Mouse (Mus musculus): ENCODE measurements around the gene Arpc4.

Gene Arpc4

GRCm38 (mm10) chr6:113405483-113405882, 27.6 kb downstream of the Arpc4 start:
- no peak for DNase-seq (ENCODE audit: low spot score)

- DNase-seq (ENCODE audit: low spot score), result no peak
Observed at GRCm38 (mm10) chr6:113406683-113407082, 28.8 kb downstream of the Arpc4 start.

- DNase-seq (ENCODE audit: low spot score), result no peak
Observed at GRCm38 (mm10) chr6:113410001-113410400, 32.1 kb downstream of the Arpc4 start.

GRCm38 (mm10) chr6:113416416-113416815, 38.5 kb downstream of the Arpc4 start:
- DNase-seq (ENCODE audit: low spot score), result no peak

- no peak for DNase-seq (ENCODE audit: low spot score)
Observed at GRCm38 (mm10) chr6:113418441-113419198, 40.7 kb downstream of the Arpc4 start.

GRCm38 (mm10) chr6:113419199-113419587, 41.3 kb downstream of the Arpc4 start, which contains the start of gene Rpusd3:
Rpusd3 (minus strand) TSS chr6:113419340.
- DNase-seq (ENCODE audit: low spot score), result peak; percentile 97

GRCm38 (mm10) chr6:113423000-113423399, 45.1 kb downstream of the Arpc4 start:
- DNase-seq (ENCODE audit: low spot score), result no peak

- no peak for DNase-seq (ENCODE audit: low spot score)
Observed at GRCm38 (mm10) chr6:113424187-113424586, 46.3 kb downstream of the Arpc4 start.

GRCm38 (mm10) chr6:113426696-113427095, 48.8 kb downstream of the Arpc4 start:
- no peak for DNase-seq (ENCODE audit: low spot score)

- DNase-seq (ENCODE audit: low spot score), result no peak
Observed at GRCm38 (mm10) chr6:113427397-113427796, 49.5 kb downstream of the Arpc4 start.

- DNase-seq (ENCODE audit: low spot score), result no peak
Observed at GRCm38 (mm10) chr6:113428006-113428405, 50.1 kb downstream of the Arpc4 start.

GRCm38 (mm10) chr6:113429965-113430364, 52.0 kb downstream of the Arpc4 start:
- no peak for DNase-seq (ENCODE audit: low spot score)

- DNase-seq (ENCODE audit: low spot score), result no peak
Observed at GRCm38 (mm10) chr6:113430846-113431245, 52.9 kb downstream of the Arpc4 start.

- DNase-seq (ENCODE audit: low spot score), result no peak
Observed at GRCm38 (mm10) chr6:113431801-113432200, 53.9 kb downstream of the Arpc4 start.

GRCm38 (mm10) chr6:113433661-113434060, 55.7 kb downstream of the Arpc4 start:
- DNase-seq (ENCODE audit: low spot score), result no peak

- DNase-seq (ENCODE audit: low spot score), result no peak
Observed at GRCm38 (mm10) chr6:113434691-113435090, 56.8 kb downstream of the Arpc4 start.

GRCm38 (mm10) chr6:113435664-113436205, 57.8 kb downstream of the Arpc4 start, which contains the start of gene Cidec:
Cidec (minus strand) TSS chr6:113435760.
- DNase-seq (ENCODE audit: low spot score), result no peak

- no peak for DNase-seq (ENCODE audit: low spot score)
Observed at GRCm38 (mm10) chr6:113437135-113437534, 59.2 kb downstream of the Arpc4 start.

GRCm38 (mm10) chr6:113438721-113439430, 61.0 kb downstream of the Arpc4 start:
- DNase-seq (ENCODE audit: low spot score), result no peak

All from testis, postnatal 14 days (tissue).